Mouse (Mus musculus) myocyte (in vitro differentiated cells): ENCODE results near the gene Tceal5. TPM values are rescaled to one million over a fixed set of nuclear protein-coding genes. Genes with fewer than 3 reads are reported as not detected.
"Not testable (repeated sequence)": the region's sequence is repeated elsewhere in the genome, so short reads cannot be mapped to it uniquely, and the experiment has no call there.

Experiments
- H3K27me3 ChIP-seq: one replicate; pipeline ENCODE4 v1.6.1; 2011; ENCODE audit not compliant: control insufficient read depth, insufficient read depth, insufficient read length
- H3K36me3 ChIP-seq: one replicate; pipeline ENCODE4 v1.6.1; 2011; ENCODE audit not compliant: control insufficient read depth, insufficient read depth
- H3K4me2 ChIP-seq: one replicate; pipeline ENCODE4 v1.6.1; 2011; ENCODE audit warnings: low read depth, control low read depth
- H3K4me3 ChIP-seq: one replicate; pipeline ENCODE4 v1.5.1; 2011; ENCODE audit warnings: mild to moderate bottlenecking, control low read depth, moderate library complexity
- H3K79me2 ChIP-seq: one replicate; pipeline ENCODE4 v1.6.1; 2011; ENCODE audit not compliant: control insufficient read depth, insufficient read depth
- H3ac ChIP-seq: one replicate; pipeline ENCODE4 v1.6.1; 2011; ENCODE audit not compliant: control insufficient read depth, insufficient read length
- CEBPB ChIP-seq: IDR thresholded peaks from 2 replicates; pipeline ENCODE4 v1.6.1; 2011; ENCODE audit warnings: mild to moderate bottlenecking, moderate library complexity; ENCODE audit not compliant: poor library complexity, insufficient read depth, severe bottlenecking
- E2F4 ChIP-seq: IDR thresholded peaks from one replicate; pipeline ENCODE4 v1.6.1; 2011; ENCODE audit warnings: mild to moderate bottlenecking, control low read depth, moderate library complexity; ENCODE audit not compliant: insufficient read depth
- MAX ChIP-seq: IDR thresholded peaks from one replicate; pipeline ENCODE4 v1.6.1; 2011; ENCODE audit warnings: low read depth, mild to moderate bottlenecking, control low read depth
- MYOD1 ChIP-seq, 3 experiments: IDR thresholded peaks; one replicate each; pipeline ENCODE4 v1.6.1; 2011; ENCODE audit warnings: control low read depth in 2 of 3, low read depth in 2 of 3, mild to moderate bottlenecking in 2 of 3, moderate library complexity in 1 of 3; ENCODE audit not compliant: insufficient read length in 2 of 3, control insufficient read depth in 1 of 3
- MYOG ChIP-seq, 3 experiments: IDR thresholded peaks; one replicate each; pipeline ENCODE4 v1.6.1; 2011; ENCODE audit warnings: control low read depth in 2 of 3, low read depth in 2 of 3, mild to moderate bottlenecking in 2 of 3; ENCODE audit not compliant: insufficient read length in 2 of 3, control insufficient read depth in 1 of 3, insufficient read depth in 1 of 3
- POLR2A ChIP-seq: IDR thresholded peaks from one replicate; pipeline ENCODE4 v1.6.1; 2011; ENCODE audit warnings: low read depth, mild to moderate bottlenecking, control low read depth, moderate library complexity; ENCODE audit not compliant: insufficient read length
- POLR2AphosphoS2 ChIP-seq: IDR thresholded peaks from one replicate; pipeline ENCODE4 v1.6.1; 2011; ENCODE audit warnings: low read depth, control low read depth; ENCODE audit not compliant: insufficient read length
- REST ChIP-seq: IDR thresholded peaks from one replicate; pipeline ENCODE4 v1.6.1; 2011; ENCODE audit warnings: mild to moderate bottlenecking, control low read depth, moderate library complexity; ENCODE audit not compliant: insufficient read depth, insufficient read length
- SRF ChIP-seq: IDR thresholded peaks from one replicate; pipeline ENCODE4 v1.6.1; 2011; ENCODE audit warnings: low read depth; ENCODE audit not compliant: control insufficient read depth, insufficient read length
- TCF12 ChIP-seq: IDR thresholded peaks from one replicate; pipeline ENCODE4 v1.6.1; 2011; ENCODE audit warnings: mild to moderate bottlenecking, control low read depth; ENCODE audit not compliant: poor library complexity, insufficient read depth, severe bottlenecking
- TCF3 ChIP-seq: IDR thresholded peaks from one replicate; pipeline ENCODE4 v1.6.1; 2011; ENCODE audit warnings: low read depth, control low read depth; ENCODE audit not compliant: insufficient read length
- USF1 ChIP-seq: IDR thresholded peaks from one replicate; pipeline ENCODE4 v1.6.1; 2011; ENCODE audit warnings: low read depth, mild to moderate bottlenecking, control low read depth, moderate library complexity
- polyA plus RNA-seq: library from polyadenylated mRNA; unstranded; fragments of >200 nt; fragmentation: generic; extraction: Trizol; gene quantifications from one replicate; pipeline ENCODE4 v1.2.1, GENCODE M21; 2012; ENCODE audit warnings: missing spikeins

Tceal5 gene
- polyA plus RNA-seq, 1 experiment = 17.5 TPM

DNA sequence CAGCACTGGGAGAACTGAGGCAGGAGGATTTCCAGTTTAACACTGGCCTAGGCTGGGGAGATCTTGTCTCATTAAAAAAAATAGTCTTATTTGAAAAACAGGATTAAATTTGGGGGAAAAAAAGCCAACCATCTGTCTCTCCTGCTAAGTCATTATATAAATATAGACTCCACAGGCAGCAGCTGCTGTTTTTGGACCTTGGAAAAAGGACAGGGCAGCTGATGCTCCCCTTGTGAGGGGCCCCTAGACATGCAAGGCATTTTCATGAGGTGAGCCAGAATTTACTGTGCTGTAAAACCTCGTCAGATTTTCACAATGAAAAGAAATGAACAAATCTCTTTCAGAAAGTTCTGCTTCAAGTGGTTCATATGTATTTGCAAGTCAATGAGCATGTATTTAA lies 12.6 kb upstream of the Tceal5 start:
- no peaks in the 10 kb centered on the region for H3K79me2 ChIP-seq
- H3K27me3 ChIP-seq = no peaks in the 10 kb centered on the region
- TF ChIP-seq MYOG (IDR thresholded peaks at IDR 0.05; ENCODE audit: control insufficient read depth in 1 of 3, insufficient read depth in 1 of 3, insufficient read length in 2 of 3, low read depth in 2 of 3) = peak in 2 of 3 experiments; percentile 42 to 79
- TF ChIP-seq SRF = no peak
- TF ChIP-seq MYOD1 (IDR thresholded peaks at IDR 0.05; ENCODE audit: control insufficient read depth in 1 of 3, insufficient read length in 2 of 3, low read depth in 2 of 3) = peak; percentile 36 to 57 (median 41)
- peak; percentile 33 for TF ChIP-seq TCF12
- H3ac ChIP-seq = no peak overlapping the region
- H3K4me3 ChIP-seq = no peak overlapping the region
- H3K36me3 ChIP-seq = no peaks in the 10 kb centered on the region
- no peak overlapping the region for H3K4me2 ChIP-seq

DNA sequence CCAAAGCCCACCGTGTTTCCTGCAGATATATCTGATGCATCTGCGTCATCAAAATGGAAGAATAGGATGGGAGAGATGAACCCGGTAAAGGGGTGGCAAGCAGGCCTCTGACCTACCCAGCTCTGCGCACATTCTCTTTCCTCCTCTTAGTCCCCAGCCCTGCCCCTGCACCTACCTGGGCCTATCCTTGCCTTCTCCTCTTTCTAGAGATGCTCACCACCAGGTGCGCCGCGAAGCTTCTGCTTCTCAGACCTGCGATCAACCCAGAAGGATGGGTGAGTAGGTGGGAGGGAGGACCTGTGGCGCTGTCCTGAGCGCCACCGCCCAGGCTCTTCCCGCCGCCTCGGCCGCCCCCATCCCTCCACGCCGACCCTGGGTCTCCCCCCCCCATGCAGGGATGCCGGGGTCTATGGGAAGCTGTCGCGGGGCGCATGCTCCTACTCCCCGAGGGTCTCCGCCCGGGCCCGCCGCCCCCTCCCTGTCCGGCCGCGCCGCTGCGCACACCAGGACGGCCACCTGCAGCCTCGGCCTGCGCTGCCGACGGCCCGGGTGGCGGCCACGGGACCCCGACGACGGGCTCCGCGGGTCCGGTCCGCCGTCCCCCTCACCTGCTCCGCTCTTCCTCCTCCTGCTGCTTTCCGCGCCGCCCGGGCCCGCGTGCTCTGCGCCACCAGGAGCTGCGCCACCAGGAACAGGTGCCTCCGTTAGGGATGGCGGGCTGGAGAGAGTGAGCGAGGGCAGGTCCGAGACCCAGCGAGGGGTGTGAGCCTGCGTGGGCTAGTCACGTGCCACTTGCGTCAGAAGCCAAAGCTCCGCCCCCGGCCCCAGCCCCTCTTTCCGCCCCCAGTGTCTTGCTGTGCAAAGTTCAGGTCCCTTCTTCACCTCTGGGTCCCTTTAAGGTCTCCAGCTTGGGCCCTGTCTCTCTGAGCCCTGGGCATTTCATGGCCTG lies 11.3 kb upstream of the Tceal5 start, which contains the start of the genes Tceal7 and Bex1:
Gene Tceal7, plus strand, starts transcription at position 51 of the 949 bp plus-strand sequence.
Gene Bex1, minus strand, starts transcription at position 785 of the 949 bp plus-strand sequence.
- not testable (repeated sequence) for H3K79me2 ChIP-seq, H3ac ChIP-seq, H3K36me3 ChIP-seq, H3K4me3 ChIP-seq, H3K4me2 ChIP-seq, H3K27me3 ChIP-seq

DNA sequence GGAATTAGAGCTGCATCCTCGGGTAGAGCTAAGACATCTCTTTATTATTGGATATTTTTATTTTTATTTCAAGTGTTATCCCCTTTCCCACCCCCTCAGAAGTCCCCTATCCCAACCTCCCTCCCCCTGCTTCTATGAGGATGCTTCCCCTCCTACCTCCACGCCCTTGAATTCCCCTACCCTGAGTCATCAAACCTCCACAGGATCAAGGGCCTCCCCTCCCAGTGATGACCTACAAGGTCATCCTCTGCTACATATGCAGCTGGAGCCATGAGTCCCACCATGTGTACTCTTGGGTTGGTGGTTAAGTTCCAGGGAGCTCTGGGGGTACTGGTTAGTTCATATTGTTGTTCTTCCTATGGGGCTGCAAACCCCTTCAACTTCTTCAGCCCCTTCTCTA lies 9.7 kb upstream of the Tceal5 start:
- Histone ChIP-seq H3K27me3 (no peaks in the 10 kb centered on the region), H3K36me3 (no peaks in the 10 kb centered on the region), H3K4me3 (no peak overlapping the region), H3ac (no peak overlapping the region), H3K79me2 (no peaks in the 10 kb centered on the region), H3K4me2 (no peak overlapping the region)
- TF ChIP-seq SRF (no peak), MYOG (IDR thresholded peaks at IDR 0.05; ENCODE audit: control insufficient read depth in 1 of 3, insufficient read depth in 1 of 3, insufficient read length in 2 of 3, low read depth in 2 of 3) (no peak), MAX (no peak)

DNA sequence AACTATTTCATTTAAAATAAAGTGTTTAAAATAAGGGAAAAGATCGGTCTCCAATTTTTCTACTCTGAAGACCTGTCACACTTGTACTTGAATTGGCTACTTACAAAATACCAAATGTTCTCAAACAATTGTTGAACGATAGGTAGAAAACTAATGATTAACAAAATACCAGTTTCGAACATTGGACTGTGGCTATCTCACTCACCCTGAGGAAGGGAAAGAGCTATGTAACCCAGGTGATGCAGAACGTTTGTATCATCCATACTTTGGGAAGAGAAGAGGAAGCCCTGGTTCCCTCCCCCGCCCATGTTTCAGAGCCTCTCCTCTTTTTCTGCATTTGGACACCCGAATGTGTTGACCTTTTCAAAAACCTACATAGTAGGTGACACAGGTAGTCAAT lies 730 bp upstream of the Tceal5 start:
- no peaks in the 10 kb centered on the region for H3K79me2 ChIP-seq
- H3K4me3 ChIP-seq = no peak overlapping the region
- no peaks in the 10 kb centered on the region for H3K27me3 ChIP-seq
- no peak overlapping the region for H3K4me2 ChIP-seq
- no peaks in the 10 kb centered on the region for H3K36me3 ChIP-seq
- H3ac ChIP-seq = no peak overlapping the region
- TF ChIP-seq POLR2AphosphoS2 (no peak), USF1 (no peak), MAX (no peak), MYOD1 (IDR thresholded peaks at IDR 0.05; ENCODE audit: control insufficient read depth in 1 of 3, insufficient read length in 2 of 3, low read depth in 2 of 3) (no peak), POLR2A (no peak), TCF12 (no peak), TCF3 (no peak), MYOG (IDR thresholded peaks at IDR 0.05; ENCODE audit: control insufficient read depth in 1 of 3, insufficient read depth in 1 of 3, insufficient read length in 2 of 3, low read depth in 2 of 3) (no peak), E2F4 (no peak), SRF (no peak), CEBPB (no peak), REST (no peak)

DNA sequence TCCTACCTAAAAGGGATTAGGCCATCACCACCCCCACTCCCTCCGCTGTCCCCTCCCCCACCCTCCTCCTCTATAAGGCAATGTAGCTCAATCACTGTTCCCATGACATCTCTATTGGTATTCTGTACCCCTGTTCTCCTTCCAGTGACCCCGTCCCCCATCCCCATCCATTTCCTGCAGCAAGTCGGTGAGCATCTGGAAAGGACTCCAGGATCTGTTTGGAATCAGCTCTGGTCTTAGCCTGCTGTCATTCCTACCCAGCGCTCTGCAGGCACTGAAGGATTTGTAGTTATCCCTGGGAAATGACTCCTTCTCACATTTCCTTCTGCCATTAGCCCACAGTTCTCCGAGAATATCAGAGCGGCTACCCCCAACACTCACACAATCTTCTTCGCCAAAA lies 419 bp downstream of the Tceal5 start:
- TF ChIP-seq TCF3 (no peak), CEBPB (no peak), TCF12 (no peak), MAX (no peak), REST (no peak), POLR2AphosphoS2 (no peak), MYOD1 (IDR thresholded peaks at IDR 0.05; ENCODE audit: control insufficient read depth in 1 of 3, insufficient read length in 2 of 3, low read depth in 2 of 3) (no peak), SRF (no peak), MYOG (IDR thresholded peaks at IDR 0.05; ENCODE audit: control insufficient read depth in 1 of 3, insufficient read depth in 1 of 3, insufficient read length in 2 of 3, low read depth in 2 of 3) (no peak), E2F4 (no peak), POLR2A (no peak), USF1 (no peak)
- no peak overlapping the region for H3K4me2 ChIP-seq

More for the DNA sequence above, 419 bp downstream of the Tceal5 start:
- no peaks in the 10 kb centered on the region for H3K27me3 ChIP-seq
- no peak overlapping the region for H3ac ChIP-seq
- peak overlapping the region; percentile 8 for H3K4me3 ChIP-seq
- H3K79me2 ChIP-seq = no peaks in the 10 kb centered on the region
- H3K36me3 ChIP-seq = no peaks in the 10 kb centered on the region
